Mouse (Mus musculus) kidney, embryonic 14.5 days (tissue): ENCODE measurements at regions not wholly inside any gene's neighbourhood (a gene's known extent, or its start where the extent isn't known, plus 50 kb on each side); places are given as distances from the start of the nearest gene placed in this dataset.

Experiments used
- ATAC-seq: fragments of 200-750 bp; cut with Nextera tagmentation; 2 replicates; pipeline ENCODE4 v1.8.0; 2017; ENCODE audit warnings: moderate number of reproducible peaks, mild to moderate bottlenecking, moderate TSS enrichment, moderate library complexity; ENCODE audit not compliant: low FRiP score, low TSS enrichment
- H3K27ac ChIP-seq: fragments of 300-500 bp; sonication (generic); 2 replicates; pipeline ENCODE4 v1.5.1; 2014; ENCODE audit warnings: low read depth, mild to moderate bottlenecking, low read length, moderate library complexity, mixed read lengths
- H3K27me3 ChIP-seq: fragments of 300-500 bp; sonication (generic); 2 replicates; pipeline ENCODE4 v1.6.1; 2014; ENCODE audit warnings: mild to moderate bottlenecking, low read length; ENCODE audit not compliant: control insufficient read depth, insufficient read depth
- H3K36me3 ChIP-seq: fragments of 300-500 bp; sonication (generic); 2 replicates; pipeline ENCODE4 v1.6.1; 2014; ENCODE audit warnings: low read length, mixed read lengths; ENCODE audit not compliant: control insufficient read depth, insufficient read depth
- H3K4me1 ChIP-seq: fragments of 300-500 bp; sonication (generic); 2 replicates; pipeline ENCODE4 v1.6.1; 2014; ENCODE audit warnings: low read length, mixed read lengths; ENCODE audit not compliant: control insufficient read depth, insufficient read depth
- H3K4me2 ChIP-seq: fragments of 300-500 bp; sonication (generic); replicated peaks from 2 replicates; pipeline ENCODE4 v1.6.1; 2014; ENCODE audit warnings: low read depth, mild to moderate bottlenecking, low read length
- H3K4me3 ChIP-seq: fragments of 300-500 bp; sonication (generic); 2 replicates; pipeline ENCODE4 v1.5.1; 2014; ENCODE audit warnings: mild to moderate bottlenecking, low read length
- H3K9ac ChIP-seq: fragments of 300-500 bp; sonication (generic); 2 replicates; pipeline ENCODE4 v1.6.1; 2014; ENCODE audit warnings: low read depth, mild to moderate bottlenecking, low read length, moderate library complexity
- H3K9me3 ChIP-seq: fragments of 300-500 bp; sonication (generic); 2 replicates; pipeline ENCODE4 v1.6.1; 2016; ENCODE audit warnings: low read length; ENCODE audit not compliant: control insufficient read depth
- WGBS: fragments of 180-500 bp; shearing (Covaris S2); extraction: QIAGEN DNeasy Blood & Tissue Kit; methylation state at CpG from one replicate; pipeline ENCODE4 v1.1.7; 2014; 5-methylcytosine and 5-hydroxymethylcytosine counted together

- H3K27me3 ChIP-seq: no peaks in the 10 kb centered on the region
- no peaks in the 10 kb centered on the region for H3K36me3 ChIP-seq
- H3K9me3 ChIP-seq: no peaks in the 10 kb centered on the region
- H3K27ac ChIP-seq: no peak overlapping the region
- no peak for ATAC-seq
- no peaks in the 10 kb centered on the region for H3K4me1 ChIP-seq
- no peak overlapping the region for H3K4me3 ChIP-seq
- WGBS: 67% methylated on average over 14 of the region's 14 CpGs
- H3K4me2 ChIP-seq: no peak overlapping the region
- no peak overlapping the region for H3K9ac ChIP-seq
These were observed 148.6 kb upstream of the 4930583I09Rik start for GRCm38 (mm10) chr17:64984276-64985011.

DNA sequence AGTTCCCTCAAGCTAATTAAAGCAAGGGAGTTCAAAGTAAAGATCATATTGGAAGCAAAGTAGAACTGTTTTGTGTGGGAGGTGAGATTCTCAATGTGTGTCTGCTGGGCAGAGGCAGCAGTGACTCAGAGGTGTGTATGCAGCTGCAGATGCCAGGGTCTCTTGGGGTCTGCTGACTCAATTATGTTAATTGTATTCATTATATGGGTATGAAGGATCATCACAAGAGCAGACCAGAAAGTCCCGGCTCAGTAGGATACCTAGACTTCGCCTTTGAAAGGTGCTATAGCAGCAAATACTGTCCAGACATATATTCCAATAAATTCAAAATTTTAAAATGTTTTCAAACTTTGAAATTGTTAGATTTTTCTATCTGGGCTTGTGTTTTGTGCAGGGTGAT, 147.6 kb upstream of the 4930583I09Rik start:
- 77% methylated on average over 2 of the region's 2 CpGs for WGBS
- Histone ChIP-seq H3K27me3 (no peaks in the 10 kb centered on the region), H3K27ac (no peak overlapping the region), H3K9me3 (no peaks in the 10 kb centered on the region), H3K9ac (no peak overlapping the region), H3K36me3 (no peaks in the 10 kb centered on the region), H3K4me1 (no peaks in the 10 kb centered on the region), H3K4me3 (no peak overlapping the region), H3K4me2 (no peak overlapping the region)
- no peak for ATAC-seq

- Histone ChIP-seq H3K4me2 (no peak overlapping the region), H3K27me3 (no peaks in the 10 kb centered on the region)
These were observed 128.3 kb upstream of the 4930583I09Rik start for GRCm38 (mm10) chr17:64964153-64964552.

GRCm38 (mm10) chr17:64961887-64962286, 126.0 kb upstream of the 4930583I09Rik start:
- ATAC-seq: no peak
- Histone ChIP-seq H3K4me3 (no peak overlapping the region), H3K4me1 (no peaks in the 10 kb centered on the region), H3K27ac (no peak overlapping the region), H3K27me3 (no peaks in the 10 kb centered on the region), H3K4me2 (no peak overlapping the region), H3K9ac (no peak overlapping the region), H3K36me3 (no peaks in the 10 kb centered on the region), H3K9me3 (no peaks in the 10 kb centered on the region)
- 60% methylated on average over 2 of the region's 2 CpGs for WGBS

More at GRCm38 (mm10) chr17:64964153-64964552, 128.3 kb upstream of the 4930583I09Rik start:
- WGBS: 88% methylated on average over 4 of the region's 4 CpGs
- no peaks in the 10 kb centered on the region for H3K4me1 ChIP-seq
- no peak for ATAC-seq
- H3K27ac ChIP-seq: no peak overlapping the region
- H3K36me3 ChIP-seq: no peaks in the 10 kb centered on the region
- no peak overlapping the region for H3K9ac ChIP-seq
- H3K4me3 ChIP-seq: no peak overlapping the region
- H3K9me3 ChIP-seq: no peaks in the 10 kb centered on the region

DNA sequence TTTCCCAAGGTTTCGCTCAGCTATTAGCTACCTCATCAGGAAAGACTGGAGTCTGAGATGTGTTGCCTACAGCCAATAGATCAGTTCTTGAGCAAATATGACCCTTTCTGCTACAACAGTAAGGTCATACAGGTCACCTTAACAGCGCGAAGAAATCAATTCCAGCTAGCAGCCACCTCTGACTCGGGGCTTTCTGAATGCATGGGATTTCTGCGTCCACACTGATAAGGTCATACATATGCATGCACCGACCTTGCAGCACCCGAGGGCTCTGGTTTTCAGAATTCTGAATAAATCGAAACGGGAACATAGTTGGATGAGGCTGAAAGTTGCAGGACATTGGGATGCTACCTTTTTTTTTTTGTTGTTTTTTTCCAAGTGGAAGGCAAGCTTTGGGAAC, 121.6 kb upstream of the 4930583I09Rik start:
- no peak overlapping the region for H3K27ac ChIP-seq
- H3K27me3 ChIP-seq: no peaks in the 10 kb centered on the region
- no peak overlapping the region for H3K4me2 ChIP-seq
- H3K4me1 ChIP-seq: no peaks in the 10 kb centered on the region
- ATAC-seq: no peak
- no peaks in the 10 kb centered on the region for H3K9me3 ChIP-seq
- H3K36me3 ChIP-seq: no peaks in the 10 kb centered on the region
- H3K4me3 ChIP-seq: no peak overlapping the region
- 80% methylated on average over 9 of the region's 9 CpGs for WGBS
- no peak overlapping the region for H3K9ac ChIP-seq

DNA sequence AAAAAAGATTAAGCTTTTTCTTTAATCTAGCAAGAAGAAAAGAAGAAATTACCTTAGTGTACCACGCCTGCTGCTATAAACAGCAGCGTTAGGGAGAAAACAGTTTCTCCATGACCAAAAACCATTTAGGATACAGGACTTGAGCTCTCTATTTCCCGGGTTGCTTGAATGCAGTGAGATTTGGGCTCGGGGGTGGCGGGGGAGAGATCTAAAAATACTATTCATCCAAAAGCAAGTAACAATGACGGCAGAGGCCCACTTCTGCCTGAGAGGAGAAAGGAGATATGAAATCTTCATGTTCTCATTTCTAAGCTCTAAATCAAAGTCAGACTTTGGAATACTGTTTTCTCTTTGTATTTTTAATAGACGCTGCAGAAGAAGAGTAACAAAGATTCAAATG, 120.6 kb upstream of the 4930583I09Rik start:
- no peak for ATAC-seq
- 84% methylated on average over 7 of the region's 7 CpGs for whole genome bisulfite sequencing
- Histone ChIP-seq H3K36me3 (no peaks in the 10 kb centered on the region), H3K4me2 (no peak overlapping the region), H3K4me3 (no peak overlapping the region), H3K9ac (no peak overlapping the region), H3K4me1 (no peaks in the 10 kb centered on the region), H3K27me3 (no peaks in the 10 kb centered on the region), H3K27ac (no peak overlapping the region), H3K9me3 (no peaks in the 10 kb centered on the region)

- no peak for ATAC-seq
- no peaks in the 10 kb centered on the region for H3K27me3 ChIP-seq
- no peaks in the 10 kb centered on the region for H3K9me3 ChIP-seq
- H3K4me2 ChIP-seq: no peak overlapping the region
- H3K27ac ChIP-seq: no peak overlapping the region
- no peak overlapping the region for H3K9ac ChIP-seq
- H3K4me1 ChIP-seq: no peaks in the 10 kb centered on the region
- H3K36me3 ChIP-seq: no peaks in the 10 kb centered on the region
- WGBS: 90% methylated on average over 7 of the region's 7 CpGs
- no peak overlapping the region for H3K4me3 ChIP-seq
These were observed 117.4 kb upstream of the 4930583I09Rik start for GRCm38 (mm10) chr17:64953275-64953674.

DNA sequence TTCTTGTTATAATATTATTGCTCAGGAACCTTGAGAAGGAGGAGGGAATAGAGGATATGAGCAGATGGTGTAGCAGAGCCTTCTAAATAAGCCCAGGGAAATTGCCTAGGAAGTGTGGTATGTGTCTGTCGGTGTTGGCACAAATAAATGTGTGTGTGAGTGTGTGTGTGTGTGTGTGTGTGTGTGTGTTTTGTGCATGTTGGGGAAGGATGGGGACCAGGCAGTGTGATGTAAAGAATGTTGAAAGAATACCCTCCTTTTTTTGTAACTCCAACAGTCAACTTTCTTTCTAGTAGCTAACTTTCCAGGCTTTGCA, 115.7 kb upstream of the 4930583I09Rik start:
- ATAC-seq: no peak
- Histone ChIP-seq H3K4me1 (no peaks in the 10 kb centered on the region), H3K27me3 (no peaks in the 10 kb centered on the region), H3K9ac (no peak overlapping the region), H3K4me3 (no peak overlapping the region), H3K4me2 (no peak overlapping the region), H3K27ac (no peak overlapping the region), H3K9me3 (no peaks in the 10 kb centered on the region), H3K36me3 (no peaks in the 10 kb centered on the region)
- WGBS: 75% methylated on average over 1 of the region's 1 CpGs

DNA sequence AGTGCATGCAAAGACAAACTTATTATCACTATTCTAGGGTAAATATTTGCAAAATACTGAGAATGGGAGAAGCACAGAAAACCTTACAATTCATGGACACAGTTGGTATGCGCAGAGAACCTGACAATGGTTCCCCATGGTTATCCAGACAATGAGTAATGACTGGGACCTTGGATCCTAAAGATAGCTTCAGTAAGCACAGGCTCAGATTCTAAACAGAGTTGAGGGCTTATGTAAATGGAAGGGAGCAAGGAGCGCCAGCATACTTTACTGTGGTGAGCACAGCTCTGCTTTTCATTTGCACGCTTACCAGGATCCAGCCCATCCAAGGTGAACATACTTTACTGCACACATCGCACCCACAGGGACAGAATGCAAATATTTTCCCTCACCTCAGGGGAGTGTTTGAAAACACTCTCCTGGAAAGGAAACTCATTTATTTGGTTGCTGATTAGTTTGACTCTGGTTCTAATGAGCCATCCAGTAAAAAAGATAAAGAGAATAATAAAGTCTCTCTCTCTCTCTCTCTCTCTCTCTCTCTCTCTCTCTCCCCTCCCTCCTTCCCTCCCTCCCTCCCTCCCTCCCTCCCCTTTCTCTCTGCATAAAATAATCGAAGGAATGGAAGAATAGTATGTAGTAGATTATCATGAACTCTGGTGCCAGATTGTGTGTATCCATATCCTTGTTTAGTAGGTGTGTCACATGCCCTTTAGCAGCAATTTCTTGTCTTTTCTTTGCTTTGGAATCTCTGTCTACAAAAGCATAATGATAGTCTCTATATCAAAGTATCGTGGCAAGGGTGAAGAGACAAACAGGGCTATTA, 115.1 kb upstream of the 4930583I09Rik start:
- Histone ChIP-seq H3K36me3 (no peaks in the 10 kb centered on the region), H3K27ac (no peak overlapping the region), H3K4me3 (no peak overlapping the region), H3K27me3 (no peaks in the 10 kb centered on the region), H3K4me1 (no peaks in the 10 kb centered on the region), H3K9ac (no peak overlapping the region), H3K9me3 (no peaks in the 10 kb centered on the region), H3K4me2 (no peak overlapping the region)
- 81% methylated on average over 6 of the region's 6 CpGs for WGBS
- ATAC-seq: no peak
